Mouse (Mus musculus): ENCODE results near the gene Nptxr. TPM values are rescaled to one million over a fixed set of nuclear protein-coding genes. Genes with fewer than 3 reads are reported as not detected.
A peak's percentile ranks its signal among the peaks of the same experiment; 100 is the strongest.

Gene Nptxr
- total RNA-seq, 2 experiments from 2014 or later = 0.72 to 1.0 TPM

- DNase-seq = peak; percentile 63
Observed at GRCm38 (mm10) chr15:79752742-79753419, 51.7 kb downstream of the Nptxr start.

- no peak for DNase-seq
Observed at GRCm38 (mm10) chr15:79751772-79752171, 52.8 kb downstream of the Nptxr start.

- no peak for DNase-seq
Observed at GRCm38 (mm10) chr15:79750266-79750665, 54.3 kb downstream of the Nptxr start.

GRCm38 (mm10) chr15:79749162-79749561 is 55.4 kb downstream of the Nptxr start:
- no peak for DNase-seq

GRCm38 (mm10) chr15:79747998-79748397 is 56.6 kb downstream of the Nptxr start:
- no peak for DNase-seq

- no peak for DNase-seq
Observed at GRCm38 (mm10) chr15:79745883-79746282, 58.7 kb downstream of the Nptxr start.

- DNase-seq = no peak
Observed at GRCm38 (mm10) chr15:79745312-79745711, 59.3 kb downstream of the Nptxr start.

- no peak for DNase-seq
Observed at GRCm38 (mm10) chr15:79744742-79745141, 59.8 kb downstream of the Nptxr start.

GRCm38 (mm10) chr15:79744001-79744400 is 60.6 kb downstream of the Nptxr start:
- no peak for DNase-seq

- DNase-seq = no peak
Observed at GRCm38 (mm10) chr15:79742706-79743023, 61.9 kb downstream of the Nptxr start.

GRCm38 (mm10) chr15:79741921-79742705 is 62.5 kb downstream of the Nptxr start, which contains the start of gene Sun2:
Sun2 (minus strand) TSS chr15:79742536.
- DNase-seq = peak; percentile 91

GRCm38 (mm10) chr15:79741173-79741858 is 63.2 kb downstream of the Nptxr start:
- peak; percentile 60 for DNase-seq

GRCm38 (mm10) chr15:79740739-79741138 is 63.8 kb downstream of the Nptxr start:
- no peak for DNase-seq

Other genes with a start within 250 kb of the Nptxr start
- not detected for gene Dmc1, start 199.7 kb downstream of the Nptxr start, total RNA-seq (2021)
- gene Fam227a, start 145.8 kb downstream of the Nptxr start, total RNA-seq (2021) = under 1 TPM; 0.41 to 0.48 TPM
- 10 to 100 TPM; 14.3 to 15.8 TPM for gene Cby1, start 145.6 kb downstream of the Nptxr start, total RNA-seq (2021)
- gene Tomm22, start 133.9 kb downstream of the Nptxr start, total RNA-seq (2021) = 10 to 100 TPM; 67.1 to 72.6 TPM
- gene Josd1, start 116.8 kb downstream of the Nptxr start, total RNA-seq (2021) = 10 to 100 TPM; 12.1 to 16.0 TPM
- gene Gtpbp1, start 113.9 kb downstream of the Nptxr start, total RNA-seq (2021) = 10 to 100 TPM; 20.4 to 21.7 TPM
- gene Sun2, start 62.2 kb downstream of the Nptxr start, total RNA-seq (2021) = 10 to 100 TPM; 70.7 to 76.5 TPM
- gene Dnal4, start 26.9 kb downstream of the Nptxr start, total RNA-seq (2021) = 1 to 10 TPM; 5.9 to 6.1 TPM
- gene Npcd, start 29.5 kb upstream of the Nptxr start, total RNA-seq (2021) = under 1 TPM in 1 of 2 experiments, not detected in 1; 0.61 TPM
- gene Cbx6, start 29.9 kb upstream of the Nptxr start, total RNA-seq (2021) = 10 to 100 TPM; 12.5 to 14.6 TPM
- gene Apobec3, start 86.9 kb upstream of the Nptxr start, total RNA-seq (2021) = 1 to 10 TPM; 2.3 to 4.0 TPM
- gene Cbx7, start 166.4 kb upstream of the Nptxr start, total RNA-seq (2021) = 10 to 100 TPM in 1 of 2 experiments, 1 to 10 TPM in 1; 8.6 to 11.1 TPM
- gene Pdgfb, start 210.2 kb upstream of the Nptxr start, total RNA-seq (2021) = 10 to 100 TPM; 13.9 to 16.7 TPM

Measured in gastrocnemius, postnatal 25 days (tissue).